Mouse (Mus musculus) limb, embryonic 10.5 days (tissue): ENCODE measurements around the gene Atf7ip. TPM values are rescaled to one million over a fixed set of nuclear protein-coding genes. Genes with fewer than 3 reads are reported as not detected.

Experiments
- DNase-seq: peaks from one replicate; pipeline ENCODE4 v3.0.0-alpha.2; 2017; ENCODE audit warnings: low spot score
- H3K27ac ChIP-seq: fragments of 300-500 bp; sonication (generic); 2 replicates; pipeline ENCODE4 v1.5.1; 2016; ENCODE audit warnings: mild to moderate bottlenecking
- H3K27me3 ChIP-seq: fragments of 300-500 bp; sonication (generic); 2 replicates; pipeline ENCODE4 v1.6.1; 2016; ENCODE audit warnings: low read depth, mild to moderate bottlenecking; ENCODE audit not compliant: poor library complexity, severe bottlenecking
- H3K36me3 ChIP-seq: fragments of 300-500 bp; sonication (generic); 2 replicates; pipeline ENCODE4 v1.6.1; 2016; ENCODE audit warnings: mild to moderate bottlenecking, moderate library complexity
- H3K4me1 ChIP-seq: fragments of 300-500 bp; sonication (generic); 2 replicates; pipeline ENCODE4 v1.6.1; 2016
- H3K4me3 ChIP-seq: fragments of 300-500 bp; sonication (generic); 2 replicates; pipeline ENCODE4 v1.5.1; 2016; ENCODE audit warnings: mild to moderate bottlenecking, moderate library complexity
- H3K9me3 ChIP-seq: fragments of 300-500 bp; sonication (generic); replicated peaks from 2 replicates; pipeline ENCODE4 v1.6.1; 2016; ENCODE audit warnings: mild to moderate bottlenecking
- WGBS: fragments of 180-500 bp; shearing (Covaris S2); methylation state at CpG from one replicate; pipeline ENCODE4 v1.1.7; 2016; 5-methylcytosine and 5-hydroxymethylcytosine counted together
- polyA plus RNA-seq: library from polyadenylated mRNA; unstranded; fragments of >200 nt; fragmentation: Nextera tagmentation; extraction: Ambion mirVana; gene quantifications from 2 replicates; pipeline ENCODE4 v1.2.1, GENCODE M21; 2016

Atf7ip gene
- polyA plus RNA-seq, 1 experiment from 2014 or later = 49.9 TPM

GRCm38 (mm10) chr6:136535176-136535575 is 29.2 kb downstream of the Atf7ip start:
- WGBS = 64% methylated on average over 5 of the region's 5 CpGs
- DNase-seq = no peak

GRCm38 (mm10) chr6:136536121-136536520 is 30.2 kb downstream of the Atf7ip start:
- no peaks in the 10 kb centered on the region for H3K9me3 ChIP-seq
- DNase-seq = no peak

More at GRCm38 (mm10) chr6:136535176-136535575, 29.2 kb downstream of the Atf7ip start:
- H3K4me3 ChIP-seq = no peak overlapping the region
- H3K36me3 ChIP-seq = peaks cover 31% of the 10 kb centered on the region
- H3K27ac ChIP-seq = no peak overlapping the region
- peaks cover 19% of the 10 kb centered on the region for H3K4me1 ChIP-seq
- no peaks in the 10 kb centered on the region for H3K9me3 ChIP-seq
- no peaks in the 10 kb centered on the region for H3K27me3 ChIP-seq

GRCm38 (mm10) chr6:136541350-136541749 is 35.4 kb downstream of the Atf7ip start:
- peaks cover 41% of the 10 kb centered on the region for H3K36me3 ChIP-seq
- no peak overlapping the region for H3K27ac ChIP-seq
- H3K27me3 ChIP-seq = no peaks in the 10 kb centered on the region
- H3K4me1 ChIP-seq = peaks cover 21% of the 10 kb centered on the region
- H3K4me3 ChIP-seq = no peak overlapping the region
- no peak for DNase-seq
- WGBS = 79% methylated on average over 5 of the region's 5 CpGs
- no peaks in the 10 kb centered on the region for H3K9me3 ChIP-seq

More at GRCm38 (mm10) chr6:136536121-136536520, 30.2 kb downstream of the Atf7ip start:
- peaks cover 19% of the 10 kb centered on the region for H3K4me1 ChIP-seq
- no peak overlapping the region for H3K4me3 ChIP-seq
- peaks cover 41% of the 10 kb centered on the region for H3K36me3 ChIP-seq
- H3K27ac ChIP-seq = no peak overlapping the region
- no peaks in the 10 kb centered on the region for H3K27me3 ChIP-seq
- 67% methylated on average over 5 of the region's 5 CpGs for WGBS

GRCm38 (mm10) chr6:136542105-136542504 is 36.1 kb downstream of the Atf7ip start:
- peaks cover 25% of the 10 kb centered on the region for H3K4me1 ChIP-seq
- H3K27me3 ChIP-seq = no peaks in the 10 kb centered on the region
- H3K9me3 ChIP-seq = no peaks in the 10 kb centered on the region
- DNase-seq = no peak
- peaks cover 38% of the 10 kb centered on the region for H3K36me3 ChIP-seq
- 95% methylated on average over 1 of the region's 1 CpGs for WGBS
- peak overlapping the region; percentile 30; the same call in 1 of the 2 replicates for H3K27ac ChIP-seq
- no peak overlapping the region for H3K4me3 ChIP-seq

- 11% methylated on average over 6 of the region's 6 CpGs for WGBS
- no peaks in the 10 kb centered on the region for H3K9me3 ChIP-seq
- H3K4me1 ChIP-seq = peaks cover 25% of the 10 kb centered on the region
- H3K36me3 ChIP-seq = peaks cover 29% of the 10 kb centered on the region
- no peak overlapping the region for H3K4me3 ChIP-seq
- peak; percentile 55 for DNase-seq
- H3K27ac ChIP-seq = peak overlapping the region; percentile 79
- H3K27me3 ChIP-seq = no peaks in the 10 kb centered on the region
These were observed 37.2 kb downstream of the Atf7ip start for GRCm38 (mm10) chr6:136543164-136543563.

GRCm38 (mm10) chr6:136545284-136545870 is 39.4 kb downstream of the Atf7ip start:
- peak overlapping the region; percentile 42 for H3K27ac ChIP-seq
- H3K9me3 ChIP-seq = no peaks in the 10 kb centered on the region
- H3K4me3 ChIP-seq = no peak overlapping the region
- DNase-seq = no peak
- H3K36me3 ChIP-seq = peaks cover 8% of the 10 kb centered on the region
- no peaks in the 10 kb centered on the region for H3K27me3 ChIP-seq
- 90% methylated on average over 11 of the region's 11 CpGs for WGBS
- peaks cover 25% of the 10 kb centered on the region for H3K4me1 ChIP-seq

GRCm38 (mm10) chr6:136546286-136546685 is 40.3 kb downstream of the Atf7ip start:
- H3K4me1 ChIP-seq = peaks cover 23% of the 10 kb centered on the region
- WGBS = 92% methylated on average over 2 of the region's 2 CpGs
- no peaks in the 10 kb centered on the region for H3K27me3 ChIP-seq
- no peak for DNase-seq
- H3K36me3 ChIP-seq = no peaks in the 10 kb centered on the region
- H3K4me3 ChIP-seq = no peak overlapping the region
- no peaks in the 10 kb centered on the region for H3K9me3 ChIP-seq
- no peak overlapping the region for H3K27ac ChIP-seq

GRCm38 (mm10) chr6:136546987-136547386 is 41.0 kb downstream of the Atf7ip start:
- Histone ChIP-seq H3K4me3 (no peak overlapping the region), H3K27ac (no peak overlapping the region), H3K27me3 (no peaks in the 10 kb centered on the region), H3K4me1 (peaks cover 16% of the 10 kb centered on the region), H3K9me3 (no peaks in the 10 kb centered on the region), H3K36me3 (no peaks in the 10 kb centered on the region)
- no peak for DNase-seq
- 57% methylated on average over 7 of the region's 7 CpGs for WGBS

GRCm38 (mm10) chr6:136548041-136548770 is 42.2 kb downstream of the Atf7ip start:
- Histone ChIP-seq H3K36me3 (no peaks in the 10 kb centered on the region), H3K27me3 (no peaks in the 10 kb centered on the region), H3K4me3 (no peak overlapping the region), H3K9me3 (no peaks in the 10 kb centered on the region), H3K4me1 (peaks cover 8% of the 10 kb centered on the region), H3K27ac (no peak overlapping the region)
- WGBS = 90% methylated on average over 6 of the region's 6 CpGs
- no peak for DNase-seq

- peaks cover 5% of the 10 kb centered on the region; the same call in 1 of the 2 replicates for H3K4me1 ChIP-seq
- H3K36me3 ChIP-seq = no peaks in the 10 kb centered on the region
- H3K27me3 ChIP-seq = no peaks in the 10 kb centered on the region
- H3K4me3 ChIP-seq = no peak overlapping the region
- WGBS = 94% methylated on average over 6 of the region's 6 CpGs
- no peaks in the 10 kb centered on the region for H3K9me3 ChIP-seq
- no peak overlapping the region for H3K27ac ChIP-seq
- DNase-seq = no peak
These were observed 42.8 kb downstream of the Atf7ip start for GRCm38 (mm10) chr6:136548796-136549195.

- no peak for DNase-seq
- no peaks in the 10 kb centered on the region for H3K9me3 ChIP-seq
- no peak overlapping the region for H3K27ac ChIP-seq
- H3K27me3 ChIP-seq = no peaks in the 10 kb centered on the region
- 90% methylated on average over 3 of the region's 3 CpGs for WGBS
- H3K4me1 ChIP-seq = peaks cover 5% of the 10 kb centered on the region; the same call in 1 of the 2 replicates
- H3K4me3 ChIP-seq = no peak overlapping the region
- H3K36me3 ChIP-seq = no peaks in the 10 kb centered on the region
These were observed 43.6 kb downstream of the Atf7ip start for GRCm38 (mm10) chr6:136549606-136550005.

- peaks cover 3% of the 10 kb centered on the region; the same call in 1 of the 2 replicates for H3K36me3 ChIP-seq
- WGBS = 85% methylated on average over 7 of the region's 7 CpGs
- peaks cover 6% of the 10 kb centered on the region for H3K4me1 ChIP-seq
- no peak for DNase-seq
- H3K4me3 ChIP-seq = no peak overlapping the region
- peak overlapping the region; percentile 1; the same call in 1 of the 2 replicates for H3K27ac ChIP-seq
- H3K27me3 ChIP-seq = no peaks in the 10 kb centered on the region
- no peaks in the 10 kb centered on the region for H3K9me3 ChIP-seq
These were observed 44.8 kb downstream of the Atf7ip start for GRCm38 (mm10) chr6:136550596-136551304.
